Mouse (Mus musculus): ENCODE data around the gene Klk13.

DNA sequence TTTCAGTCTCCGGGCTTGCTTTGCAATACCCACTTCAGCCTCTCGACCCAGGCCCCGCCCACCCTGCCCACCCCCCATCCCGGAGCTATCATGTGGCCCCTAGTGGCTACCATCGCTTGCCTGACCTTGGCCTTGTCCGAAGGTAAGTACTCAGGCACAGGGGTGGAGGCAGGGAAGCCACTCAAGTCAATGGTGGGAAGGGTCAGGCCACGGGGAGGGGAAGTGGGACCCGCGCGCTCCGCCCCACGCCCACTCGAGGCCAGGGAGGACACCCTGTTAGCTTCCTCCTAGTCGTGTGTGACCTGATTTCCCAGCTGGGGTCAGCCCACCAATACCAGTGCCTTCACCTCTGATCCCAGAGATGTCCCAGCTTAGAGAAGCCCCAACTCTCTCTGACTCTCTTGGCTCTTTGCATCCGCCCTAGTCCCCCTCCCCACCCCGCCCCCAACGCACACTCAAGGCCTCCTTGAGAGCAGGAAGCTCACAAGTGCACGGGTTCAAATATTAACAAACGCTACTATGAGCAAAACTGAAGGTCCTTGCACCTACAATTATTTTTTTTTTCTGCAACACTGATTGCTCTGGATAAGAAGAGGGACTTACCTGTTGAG is 1.5 kb downstream of the Klk13 start:
- TF ChIP-seq POLR2A (IDR thresholded peaks at IDR 0.05; ENCODE audit: low read depth, low read length) (no peak), CTCF (IDR thresholded peaks at IDR 0.05; ENCODE audit: extremely low read depth, insufficient read depth, insufficient read length, insufficient replicate concordance) (no peak)
